Mouse (Mus musculus) urinary bladder, postnatal 36 days (tissue): Measurements from ENCODE around the gene Asah2.
"Not testable (repeated sequence)": the region's sequence is repeated elsewhere in the genome, so short reads cannot be mapped to it uniquely, and the experiment has no call there.

ENCODE experiments used
- DNase-seq, 2 experiments: peaks; one replicate each; pipeline ENCODE4 v3.0.0; 2022; ENCODE audit warnings: low spot score in 2 of 2, mixed read lengths in 1 of 2

Gene Asah2

GRCm38 (mm10) chr19:32102294-32102975, 5.6 kb downstream of the Asah2 start:
- no peak for DNase-seq

- no peak for DNase-seq
Measured at GRCm38 (mm10) chr19:32098582-32098981, 9.4 kb downstream of the Asah2 start.

DNA sequence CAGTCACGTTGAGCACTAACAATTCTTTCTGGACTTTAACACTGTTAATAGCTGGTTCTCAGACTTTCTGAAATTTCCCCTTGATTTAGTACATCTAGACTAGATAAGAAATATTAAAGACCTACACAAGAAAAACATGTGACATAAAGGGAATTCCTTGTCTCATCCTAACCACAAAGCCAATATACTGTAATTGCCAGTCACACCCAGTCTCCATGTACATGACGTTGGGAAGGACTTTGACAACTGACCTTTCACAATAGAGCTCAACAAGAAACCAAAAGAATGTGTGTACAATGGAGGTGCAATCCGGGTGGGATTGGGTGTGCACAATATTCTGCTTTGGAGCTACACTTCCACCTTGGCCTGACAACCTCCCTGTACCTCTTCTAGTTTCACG, 15.7 kb downstream of the Asah2 start:
- DNase-seq = no peak

DNA sequence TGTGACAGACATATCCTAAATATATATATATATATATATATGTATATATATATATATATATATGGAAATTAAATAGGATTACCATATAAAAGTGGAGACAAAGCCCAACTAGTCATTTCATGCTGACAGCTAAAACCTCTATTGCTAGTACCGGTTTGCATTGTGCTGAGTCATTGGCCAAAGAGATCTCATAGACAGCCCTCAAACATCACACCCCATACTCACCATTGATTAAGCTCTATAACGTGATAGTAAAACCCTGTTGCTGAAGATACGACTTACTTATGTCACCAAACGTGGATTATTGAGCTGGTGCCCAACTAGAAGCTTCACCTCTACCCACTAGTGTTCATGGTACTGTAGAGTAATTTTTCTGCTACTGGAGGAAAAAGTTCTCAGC, 17.2 kb downstream of the Asah2 start:
- DNase-seq = no peak

DNA sequence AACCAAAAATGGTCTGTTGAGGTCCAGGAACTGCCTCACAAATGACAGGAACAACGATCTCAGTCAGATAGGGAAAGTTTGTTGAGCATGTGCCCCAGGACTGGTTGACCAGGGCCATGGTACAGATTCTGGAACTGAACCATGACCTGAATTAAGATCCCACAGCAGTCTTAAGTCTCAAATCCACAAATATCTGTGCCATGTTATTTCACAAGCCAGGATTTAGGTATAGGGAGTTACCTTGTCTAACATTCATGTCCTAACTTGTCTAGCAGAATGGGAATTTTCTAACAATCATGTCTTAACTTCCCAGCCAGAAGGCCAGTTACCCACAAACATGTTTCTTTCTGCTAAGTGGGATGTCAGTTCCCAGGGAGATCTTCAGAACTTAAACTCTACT, 19.4 kb downstream of the Asah2 start:
- no peak for DNase-seq

- no peak for DNase-seq
Measured at GRCm38 (mm10) chr19:32087736-32088470, 20.1 kb downstream of the Asah2 start.

DNA sequence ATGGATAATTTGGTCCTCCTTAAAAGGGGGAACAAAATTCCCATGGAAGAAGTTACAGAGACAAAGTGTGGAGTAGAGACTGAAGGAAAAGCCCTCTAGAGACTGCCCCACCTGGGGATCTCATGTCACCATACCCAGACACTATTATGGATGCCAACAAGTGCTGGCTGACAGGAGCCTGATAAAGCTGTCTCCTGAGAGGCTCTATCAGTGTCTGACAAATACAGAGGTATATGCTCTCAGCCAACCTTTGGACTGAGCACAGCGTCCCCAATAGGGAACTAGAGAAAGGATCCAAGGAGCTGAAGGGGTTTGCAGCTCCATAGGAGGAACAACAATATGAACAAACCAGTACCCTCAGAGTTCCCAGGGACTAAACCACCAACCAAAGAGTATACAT, 23.2 kb downstream of the Asah2 start:
- DNase-seq = not testable (repeated sequence)

- DNase-seq = no peak
Measured at GRCm38 (mm10) chr19:32070340-32070739, 37.7 kb downstream of the Asah2 start.

- peak; percentile 27 to 37 for DNase-seq
Measured at GRCm38 (mm10) chr19:32069598-32069997, 38.4 kb downstream of the Asah2 start.

DNA sequence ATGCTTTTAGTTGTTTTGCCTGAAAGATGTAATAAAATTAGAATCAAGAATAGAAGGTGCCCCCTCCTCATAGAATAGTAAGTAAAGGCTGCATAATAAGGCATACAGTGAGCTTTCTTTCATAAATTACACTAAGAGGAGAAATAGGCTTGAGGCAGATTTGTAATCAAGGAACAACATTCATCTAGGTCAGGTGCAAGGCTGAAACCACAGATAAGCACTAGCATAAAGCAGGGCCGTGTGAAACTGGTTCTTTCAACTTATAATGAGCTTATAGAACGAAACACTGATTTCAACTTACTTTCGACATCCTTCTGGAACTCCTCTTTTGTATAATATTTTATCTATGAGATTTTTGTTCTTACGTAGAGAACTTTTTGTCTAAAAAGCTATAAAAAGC, 40.3 kb downstream of the Asah2 start:
- no peak for DNase-seq

DNA sequence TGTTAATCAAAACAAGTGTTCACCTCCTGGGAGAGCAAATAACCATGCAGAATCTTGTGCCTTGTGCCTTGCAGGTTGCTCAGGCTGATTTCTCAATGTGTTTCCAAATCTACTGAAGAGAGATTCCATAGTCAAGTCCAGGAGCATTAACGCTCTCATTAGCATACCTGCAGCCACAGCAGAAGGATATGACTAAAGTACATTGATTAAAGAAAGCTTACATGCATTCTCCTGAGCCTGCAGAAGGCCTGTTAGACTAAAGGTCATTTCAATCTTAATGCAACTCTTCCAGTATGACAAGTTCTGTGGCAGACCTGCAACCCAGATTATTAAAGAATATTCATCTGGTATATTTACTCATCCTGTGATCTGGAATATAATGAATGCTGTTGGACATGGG, 46.7 kb downstream of the Asah2 start:
- DNase-seq = no peak

DNA sequence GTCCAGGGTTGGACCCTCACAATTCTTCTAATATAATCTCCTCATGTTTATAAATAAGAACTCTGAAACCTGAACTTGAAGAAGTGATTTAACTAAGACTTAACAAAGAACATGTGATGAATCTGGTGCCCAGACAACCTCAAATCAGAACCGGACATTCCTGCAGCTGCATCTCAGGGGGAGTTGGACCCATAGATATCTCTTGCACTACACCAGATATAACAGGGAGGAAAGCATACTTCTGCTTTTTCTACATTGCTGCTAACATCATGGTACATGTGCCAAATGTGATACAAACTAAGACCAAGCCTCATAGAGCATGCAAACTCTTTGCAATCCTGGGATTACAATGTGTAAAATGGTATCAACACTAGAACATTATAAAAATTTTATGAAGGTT, 51.8 kb downstream of the Asah2 start:
- DNase-seq = no peak

DNA sequence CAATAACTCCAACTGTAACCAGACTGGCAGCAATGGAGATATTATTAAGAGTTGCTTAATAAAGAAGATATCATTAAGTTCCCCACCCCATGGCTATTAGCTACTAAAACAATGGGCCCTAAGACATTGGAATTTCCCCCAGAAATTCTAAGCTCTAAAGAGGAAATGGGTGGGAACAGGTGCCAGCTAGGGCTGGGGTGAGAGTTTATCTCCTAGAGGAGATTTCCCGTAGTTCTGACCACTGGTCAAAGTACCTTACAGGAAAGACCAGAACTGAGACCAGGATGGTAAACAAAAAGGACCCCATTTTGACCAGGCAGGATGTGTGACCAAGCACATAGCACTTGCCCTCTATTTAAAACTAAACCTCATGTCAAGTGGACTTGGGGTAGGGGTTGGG, 52.3 kb downstream of the Asah2 start:
- DNase-seq = no peak

- DNase-seq = no peak
Measured at GRCm38 (mm10) chr19:32051251-32051650, 56.8 kb downstream of the Asah2 start.

GRCm38 (mm10) chr19:32032881-32033280, 75.1 kb downstream of the Asah2 start:
- DNase-seq = no peak

- DNase-seq = peak in 1 of 2 experiments; percentile 7
Measured at GRCm38 (mm10) chr19:32030430-32030829, 77.6 kb downstream of the Asah2 start.

GRCm38 (mm10) chr19:32025443-32025842, 82.6 kb downstream of the Asah2 start:
- no peak for DNase-seq

- DNase-seq = no peak
Measured at GRCm38 (mm10) chr19:32019722-32020121, 88.3 kb downstream of the Asah2 start.

DNA sequence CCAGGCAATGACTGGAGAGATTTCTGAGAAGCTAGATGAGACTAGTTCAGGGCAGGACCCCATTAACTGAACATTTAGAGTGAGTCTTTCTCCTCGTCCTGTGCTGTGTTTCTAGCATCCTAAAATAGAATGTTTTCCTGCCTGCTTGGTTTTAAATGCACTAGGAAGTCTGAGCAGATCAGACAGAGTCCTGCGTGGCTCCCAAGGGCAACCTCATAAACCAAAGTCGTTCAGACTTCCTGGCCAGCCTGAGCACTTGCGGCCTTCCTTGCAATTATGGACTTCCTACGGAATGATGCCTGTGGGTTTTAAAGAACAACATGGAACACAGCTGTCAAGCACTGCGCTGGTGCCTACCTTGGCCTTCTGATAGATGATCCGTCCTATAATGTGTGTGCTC, 89.4 kb downstream of the Asah2 start:
- DNase-seq = no peak

DNA sequence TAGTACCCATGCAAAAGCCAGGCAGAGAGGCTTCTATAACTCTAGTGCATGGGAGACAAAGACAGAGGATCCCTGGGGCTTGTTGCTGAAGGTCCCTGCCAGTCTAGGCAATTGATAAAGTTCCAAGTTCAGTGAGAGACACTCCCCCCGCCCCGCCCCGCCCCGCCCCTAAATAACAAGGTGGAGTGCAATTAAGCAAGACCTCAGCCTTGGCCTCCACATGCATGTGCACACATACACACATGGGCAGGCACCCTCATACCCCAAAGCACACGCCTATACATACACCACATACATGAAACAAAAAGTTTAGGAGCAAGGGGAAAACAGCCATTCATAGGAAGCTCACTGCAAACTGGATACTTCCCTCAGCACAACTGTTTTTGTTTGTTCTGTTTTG, 90.0 kb downstream of the Asah2 start:
- no peak for DNase-seq

- DNase-seq = no peak
Measured at GRCm38 (mm10) chr19:32002623-32003022, 105.4 kb downstream of the Asah2 start.

DNA sequence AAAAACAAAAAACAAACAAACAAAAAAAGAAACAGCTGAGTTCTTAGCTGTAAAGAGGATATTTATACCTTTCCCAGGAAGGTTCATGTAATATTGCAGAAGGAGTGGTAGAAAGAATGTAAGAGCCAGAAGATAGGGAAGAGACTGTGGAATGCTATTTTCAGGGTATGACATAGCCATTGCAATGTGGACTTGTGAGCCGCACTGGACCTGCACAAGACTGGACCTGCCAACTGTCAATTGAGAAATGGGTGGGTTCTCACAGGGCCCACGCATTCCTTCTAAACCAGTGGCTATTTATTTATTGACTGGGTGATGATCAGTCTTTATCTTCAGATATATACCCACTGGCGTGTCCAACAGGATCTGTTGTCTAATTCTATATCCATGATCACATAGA, 111.1 kb downstream of the Asah2 start:
- DNase-seq = no peak

- DNase-seq = no peak
Measured at GRCm38 (mm10) chr19:31991057-31991456, 117.0 kb downstream of the Asah2 start.

GRCm38 (mm10) chr19:31975882-31976281, 132.1 kb downstream of the Asah2 start:
- DNase-seq = no peak
